Mouse (Mus musculus): ENCODE results near the gene Rhbdl2. TPM values are rescaled to one million over a fixed set of nuclear protein-coding genes. Genes with fewer than 3 reads are reported as not detected.

Rhbdl2 gene
- total and polyA plus RNA-seq, 2 experiments from 2014 or later, result 0.48 to 0.86 TPM

- Histone ChIP-seq H3K9me3 (ENCODE audit: low read length) (no peaks in the 10 kb centered on the region), H3K36me3 (ENCODE audit: insufficient read depth) (no peaks in the 10 kb centered on the region), H3K27me3 (ENCODE audit: insufficient read depth, low read length) (no peaks in the 10 kb centered on the region), H3K4me1 (ENCODE audit: insufficient read depth) (no peaks in the 10 kb centered on the region), H3K4me3 (ENCODE audit: low read depth, low read length) (no peak overlapping the region), H3K9ac (no peak overlapping the region), H3K27ac (ENCODE audit: low read depth, low read length) (no peak overlapping the region), H3K4me2 (ENCODE audit: low read depth) (no peak overlapping the region)
- no peak for TF ChIP-seq CTCF (IDR thresholded peaks at IDR 0.05; ENCODE audit: low read depth)
- DNase-seq, result no peak
- 78% methylated on average over 3 of the region's 3 CpGs for WGBS
- no peak for ATAC-seq
Observed at GRCm38 (mm10) chr4:123812525-123812924, 24.9 kb downstream of the Rhbdl2 start.

- H3K4me3 ChIP-seq (ENCODE audit: low read depth, low read length), result no peak overlapping the region
- WGBS, result 58% methylated on average over 7 of the region's 7 CpGs
- DNase-seq (no peak), ATAC-seq (no peak)
- H3K9ac ChIP-seq, result no peak overlapping the region
- no peaks in the 10 kb centered on the region for H3K9me3 ChIP-seq (ENCODE audit: low read length)
- H3K27ac ChIP-seq (ENCODE audit: low read depth, low read length), result no peak overlapping the region
- H3K36me3 ChIP-seq (ENCODE audit: insufficient read depth), result no peaks in the 10 kb centered on the region
- H3K4me1 ChIP-seq (ENCODE audit: insufficient read depth), result no peaks in the 10 kb centered on the region
- no peak overlapping the region for H3K4me2 ChIP-seq (ENCODE audit: low read depth)
- H3K27me3 ChIP-seq (ENCODE audit: insufficient read depth, low read length), result no peaks in the 10 kb centered on the region
- TF ChIP-seq CTCF (IDR thresholded peaks at IDR 0.05; ENCODE audit: low read depth), result no peak
Observed at GRCm38 (mm10) chr4:123814030-123814501, 26.4 kb downstream of the Rhbdl2 start.

GRCm38 (mm10) chr4:123819093-123819610 is 31.5 kb downstream of the Rhbdl2 start:
- peak; percentile 52 for DNase-seq
- Histone ChIP-seq H3K27me3 (ENCODE audit: insufficient read depth, low read length) (no peaks in the 10 kb centered on the region), H3K9me3 (ENCODE audit: low read length) (no peaks in the 10 kb centered on the region), H3K9ac (no peak overlapping the region), H3K27ac (ENCODE audit: low read depth, low read length) (no peak overlapping the region), H3K4me1 (ENCODE audit: insufficient read depth) (no peaks in the 10 kb centered on the region), H3K4me2 (ENCODE audit: low read depth) (no peak overlapping the region), H3K4me3 (ENCODE audit: low read depth, low read length) (no peak overlapping the region), H3K36me3 (ENCODE audit: insufficient read depth) (no peaks in the 10 kb centered on the region)
- ATAC-seq, result peak; percentile 73
- TF ChIP-seq CTCF (IDR thresholded peaks at IDR 0.05; ENCODE audit: low read depth), result peak; percentile 64
- WGBS, result 34% methylated on average over 4 of the region's 4 CpGs

- Histone ChIP-seq H3K4me3 (ENCODE audit: low read depth, low read length) (no peak overlapping the region), H3K9me3 (ENCODE audit: low read length) (no peaks in the 10 kb centered on the region), H3K27me3 (ENCODE audit: insufficient read depth, low read length) (no peaks in the 10 kb centered on the region), H3K9ac (no peak overlapping the region), H3K36me3 (ENCODE audit: insufficient read depth) (no peaks in the 10 kb centered on the region), H3K27ac (ENCODE audit: low read depth, low read length) (no peak overlapping the region), H3K4me1 (ENCODE audit: insufficient read depth) (no peaks in the 10 kb centered on the region), H3K4me2 (ENCODE audit: low read depth) (no peak overlapping the region)
- no peak for TF ChIP-seq CTCF (IDR thresholded peaks at IDR 0.05; ENCODE audit: low read depth)
- 86% methylated on average over 8 of the region's 8 CpGs for WGBS
- ATAC-seq (no peak), DNase-seq (no peak)
Observed at GRCm38 (mm10) chr4:123842126-123842525, 54.5 kb downstream of the Rhbdl2 start.

GRCm38 (mm10) chr4:123856888-123857287 is 69.2 kb downstream of the Rhbdl2 start:
- Histone ChIP-seq H3K27me3 (ENCODE audit: insufficient read depth, low read length) (no peaks in the 10 kb centered on the region), H3K4me2 (ENCODE audit: low read depth) (no peak overlapping the region), H3K4me3 (ENCODE audit: low read depth, low read length) (no peak overlapping the region), H3K27ac (ENCODE audit: low read depth, low read length) (no peak overlapping the region), H3K4me1 (ENCODE audit: insufficient read depth) (no peaks in the 10 kb centered on the region), H3K36me3 (ENCODE audit: insufficient read depth) (no peaks in the 10 kb centered on the region), H3K9ac (no peak overlapping the region), H3K9me3 (ENCODE audit: low read length) (no peaks in the 10 kb centered on the region)
- TF ChIP-seq CTCF (IDR thresholded peaks at IDR 0.05; ENCODE audit: low read depth), result no peak
- ATAC-seq (no peak), DNase-seq (no peak)
- WGBS, result 64% methylated on average over 4 of the region's 4 CpGs

- Histone ChIP-seq H3K4me3 (ENCODE audit: low read depth, low read length) (no peak overlapping the region), H3K27me3 (ENCODE audit: insufficient read depth, low read length) (no peaks in the 10 kb centered on the region), H3K9me3 (ENCODE audit: low read length) (no peaks in the 10 kb centered on the region), H3K4me1 (ENCODE audit: insufficient read depth) (no peaks in the 10 kb centered on the region), H3K9ac (no peak overlapping the region), H3K4me2 (ENCODE audit: low read depth) (no peak overlapping the region), H3K36me3 (ENCODE audit: insufficient read depth) (no peaks in the 10 kb centered on the region), H3K27ac (ENCODE audit: low read depth, low read length) (no peak overlapping the region)
- no peak for TF ChIP-seq CTCF (IDR thresholded peaks at IDR 0.05; ENCODE audit: low read depth)
- no peak for DNase-seq
- ATAC-seq, result no peak
- WGBS, result 88% methylated on average over 7 of the region's 7 CpGs
Observed at GRCm38 (mm10) chr4:123858090-123858489, 70.4 kb downstream of the Rhbdl2 start.

- ATAC-seq (no peak), DNase-seq (no peak)
- Histone ChIP-seq H3K4me3 (ENCODE audit: low read depth, low read length) (no peak within 1 kb of the TSS), H3K9me3 (ENCODE audit: low read length) (no peaks in the 10 kb centered on the region), H3K4me1 (ENCODE audit: insufficient read depth) (no peaks in the 10 kb centered on the region), H3K27ac (ENCODE audit: low read depth, low read length) (no peak within 1 kb of the TSS), H3K36me3 (ENCODE audit: insufficient read depth) (no peaks in the 10 kb centered on the region), H3K27me3 (ENCODE audit: insufficient read depth, low read length) (no peaks in the 10 kb centered on the region), H3K9ac (no peak within 1 kb of the TSS), H3K4me2 (ENCODE audit: low read depth) (no peak within 1 kb of the TSS)
- WGBS, result 84% methylated on average over 3 of the region's 3 CpGs
- TF ChIP-seq CTCF (IDR thresholded peaks at IDR 0.05; ENCODE audit: low read depth), result no peak
Observed at GRCm38 (mm10) chr4:123859379-123859778, 71.7 kb downstream of the Rhbdl2 start, which contains the start of gene 4933427I04Rik. TSS of gene 4933427I04Rik (plus strand) at chr4:123859679.
